Mouse (Mus musculus) liver, embryonic 14.5 days (tissue): Measurements from ENCODE around the gene Gabbr2.

Source experiments
- CTCF ChIP-seq: IDR thresholded peaks from 2 replicates; pipeline ENCODE4 v1.5.1; 2016; ENCODE audit warnings: antibody characterized with exemption, low read depth, control low read depth
- EP300 ChIP-seq: IDR thresholded peaks from 2 replicates; pipeline ENCODE4 v1.6.1; 2016; ENCODE audit warnings: antibody characterized with exemption, low read depth

- TF ChIP-seq CTCF: no peak
- no peak for TF ChIP-seq EP300
Observed at GRCm38 (mm10) chr4:47039586-47039985, 47.9 kb upstream of the Gabbr2 start.
